Mouse (Mus musculus): ENCODE measurements around the gene Fbxl17. TPM values are rescaled to one million over a fixed set of nuclear protein-coding genes. Genes with fewer than 3 reads are reported as not detected.

The Fbxl17 gene
- total and polyA plus RNA-seq, 3 experiments: 5.0 to 9.7 TPM; not detected in 1

GRCm38 (mm10) chr17:63079087-63079486, 420.7 kb downstream of the Fbxl17 start:
- no peaks in the 10 kb centered on the region for H3K36me3 ChIP-seq (ENCODE audit: control insufficient read depth in 1 of 2, insufficient read depth in 2 of 2, low read length in 2 of 2)
- no peak for DNase-seq (ENCODE audit: low read depth, low spot score)
- no peak for TF ChIP-seq TCF12 (IDR thresholded peaks at IDR 0.05; ENCODE audit: low read depth, low read length)
- TF ChIP-seq NELFE (IDR thresholded peaks at IDR 0.05; ENCODE audit: low read depth, low read length): no peak
- no peak for TF ChIP-seq BHLHE40 (IDR thresholded peaks at IDR 0.05; ENCODE audit: borderline replicate concordance, low read depth, low read length)
- TF ChIP-seq POLR2AphosphoS5 (IDR thresholded peaks at IDR 0.05; ENCODE audit: borderline replicate concordance, low read depth, low read length): no peak
- no peak for TF ChIP-seq ZKSCAN1 (IDR thresholded peaks at IDR 0.05; ENCODE audit: low read depth, low read length)
- TF ChIP-seq KAT2A (conservative IDR thresholded peaks at IDR 0.05; ENCODE audit: low read depth, low read length): no peak
- no peak for TF ChIP-seq MAFK (IDR thresholded peaks at IDR 0.05; ENCODE audit: borderline replicate concordance, low read depth, low read length)
- TF ChIP-seq TBP (IDR thresholded peaks at IDR 0.05; ENCODE audit: low read depth, low read length): no peak
- TF ChIP-seq GATA1 (IDR thresholded peaks at IDR 0.05; ENCODE audit: low read depth, low read length): no peak
- H3K79me2 ChIP-seq (ENCODE audit: control insufficient read depth, insufficient read depth, low read length, poor library complexity): no peaks in the 10 kb centered on the region
- no peaks in the 10 kb centered on the region for H3K27me3 ChIP-seq (ENCODE audit: control insufficient read depth in 1 of 2, insufficient read depth in 2 of 2, low read length in 2 of 2)
- no peak overlapping the region for H3K9ac ChIP-seq (ENCODE audit: control insufficient read depth, low read depth, low read length, poor library complexity, severe bottlenecking)
- H3K9me3 ChIP-seq (replicated peaks; ENCODE audit: insufficient read depth, low read length): no peaks in the 10 kb centered on the region
- no peak overlapping the region for H3K27ac ChIP-seq (ENCODE audit: control insufficient read depth, low read depth, low read length)
- no peak overlapping the region for H3K4me3 ChIP-seq (ENCODE audit: control insufficient read depth in 1 of 2, insufficient read depth in 1 of 2, low read depth in 2 of 2, low read length in 2 of 2)
- H3K4me1 ChIP-seq (ENCODE audit: control insufficient read depth in 1 of 2, insufficient read depth in 2 of 2, low read length in 2 of 2): no peaks in the 10 kb centered on the region

- Histone ChIP-seq H3K9ac (ENCODE audit: control insufficient read depth, low read depth, low read length, poor library complexity, severe bottlenecking) (no peak overlapping the region), H3K27me3 (ENCODE audit: control insufficient read depth in 1 of 2, insufficient read depth in 2 of 2, low read length in 2 of 2) (no peaks in the 10 kb centered on the region), H3K27ac (ENCODE audit: control insufficient read depth, low read depth, low read length) (no peak overlapping the region), H3K4me3 (ENCODE audit: control insufficient read depth in 1 of 2, insufficient read depth in 1 of 2, low read depth in 2 of 2, low read length in 2 of 2) (no peak overlapping the region), H3K36me3 (ENCODE audit: control insufficient read depth in 1 of 2, insufficient read depth in 2 of 2, low read length in 2 of 2) (no peaks in the 10 kb centered on the region), H3K79me2 (ENCODE audit: control insufficient read depth, insufficient read depth, low read length, poor library complexity) (no peaks in the 10 kb centered on the region), H3K4me1 (ENCODE audit: control insufficient read depth in 1 of 2, insufficient read depth in 2 of 2, low read length in 2 of 2) (no peaks in the 10 kb centered on the region), H3K9me3 (replicated peaks; ENCODE audit: insufficient read depth, low read length) (no peaks in the 10 kb centered on the region)
- TF ChIP-seq ETS1 (IDR thresholded peaks at IDR 0.05; ENCODE audit: low read depth, low read length): no peak
- TF ChIP-seq MYB (IDR thresholded peaks at IDR 0.05; ENCODE audit: low read depth, low read length): no peak
- no peak for TF ChIP-seq EP300 (IDR thresholded peaks at IDR 0.05; ENCODE audit: low read depth in 1 of 2, low read length in 2 of 2)
- no peak for TF ChIP-seq E2F4 (IDR thresholded peaks at IDR 0.05; ENCODE audit: borderline replicate concordance, low read depth, low read length)
- no peak for TF ChIP-seq POLR2A (IDR thresholded peaks at IDR 0.05; ENCODE audit: control insufficient read depth in 1 of 2, insufficient read depth in 1 of 2, low read depth in 1 of 2, low read length in 2 of 2, poor library complexity in 1 of 2)
- no peak for TF ChIP-seq RCOR1 (IDR thresholded peaks at IDR 0.05; ENCODE audit: low read depth, low read length)
- no peak for TF ChIP-seq MEF2A (IDR thresholded peaks at IDR 0.05; ENCODE audit: extremely low read depth, insufficient replicate concordance, low read depth, low read length, poor library complexity, severe bottlenecking)
- TF ChIP-seq CTCF (IDR thresholded peaks at IDR 0.05 in 2 of 3, conservative IDR thresholded peaks at IDR 0.05 in 1 of 3; ENCODE audit: control insufficient read depth in 1 of 3, insufficient read depth in 1 of 3, low read depth in 2 of 3, low read length in 3 of 3, poor library complexity in 1 of 3, severe bottlenecking in 1 of 3): no peak
- TF ChIP-seq CHD2 (IDR thresholded peaks at IDR 0.05; ENCODE audit: low read length): no peak
- no peak for TF ChIP-seq MAFK (IDR thresholded peaks at IDR 0.05; ENCODE audit: borderline replicate concordance, low read depth, low read length)
- no peak for TF ChIP-seq MAZ (IDR thresholded peaks at IDR 0.05; ENCODE audit: low read depth, low read length)
- DNase-seq (ENCODE audit: low read depth, low spot score): no peak
These were observed 422.3 kb downstream of the Fbxl17 start for GRCm38 (mm10) chr17:63077509-63077908.

Measured in MEL (cell line).